Mouse (Mus musculus) lung, embryonic 16.5 days (tissue): ENCODE measurements around the gene Ptpn12. TPM values are rescaled to one million over a fixed set of nuclear protein-coding genes. Genes with fewer than 3 reads are reported as not detected.
"Not testable (repeated sequence)": the region's sequence is repeated elsewhere in the genome, so short reads cannot be mapped to it uniquely, and the experiment has no call there.

ENCODE experiments used
- ATAC-seq: fragments of 200-750 bp; cut with Nextera tagmentation; 2 replicates; pipeline ENCODE4 v1.8.0; 2017; ENCODE audit warnings: low read depth, mild to moderate bottlenecking, moderate library complexity
- H3K27ac ChIP-seq: fragments of 300-500 bp; sonication (generic); 2 replicates; pipeline ENCODE4 v1.5.1; 2014; ENCODE audit warnings: mild to moderate bottlenecking, control low read depth, low read length
- H3K27me3 ChIP-seq: fragments of 300-500 bp; sonication (generic); 2 replicates; pipeline ENCODE4 v1.6.1; 2014; ENCODE audit warnings: low read depth, low read length, mixed read lengths; ENCODE audit not compliant: control insufficient read depth, insufficient read depth
- H3K36me3 ChIP-seq: fragments of 300-500 bp; sonication (generic); 2 replicates; pipeline ENCODE4 v1.6.1; 2014; ENCODE audit warnings: low read length; ENCODE audit not compliant: control insufficient read depth, insufficient read depth
- H3K4me1 ChIP-seq: fragments of 300-500 bp; sonication (generic); replicated peaks from 2 replicates; pipeline ENCODE4 v1.6.1; 2014; ENCODE audit warnings: low read length, mixed read lengths; ENCODE audit not compliant: control insufficient read depth, insufficient read depth
- H3K4me2 ChIP-seq: fragments of 300-500 bp; sonication (generic); 2 replicates; pipeline ENCODE4 v1.6.1; 2014; ENCODE audit warnings: low read depth, low read length, control low read depth
- H3K4me3 ChIP-seq: fragments of 300-500 bp; sonication (generic); 2 replicates; pipeline ENCODE4 v1.5.1; 2014; ENCODE audit warnings: mild to moderate bottlenecking, low read length, control low read depth
- H3K9ac ChIP-seq: fragments of 300-500 bp; sonication (generic); 2 replicates; pipeline ENCODE4 v1.6.1; 2014; ENCODE audit warnings: low read length, control low read depth
- H3K9me3 ChIP-seq: fragments of 300-500 bp; sonication (generic); 2 replicates; pipeline ENCODE4 v1.6.1; 2016; ENCODE audit warnings: low read length; ENCODE audit not compliant: control insufficient read depth
- WGBS: fragments of 180-500 bp; shearing (Covaris S2); extraction: QIAGEN DNeasy Blood & Tissue Kit; methylation state at CpG from one replicate; pipeline ENCODE4 v1.1.7; 2014; 5-methylcytosine and 5-hydroxymethylcytosine counted together
- polyA plus RNA-seq: library from polyadenylated mRNA; unstranded; fragments of >200 nt; fragmentation: Nextera tagmentation; extraction: Ambion mirVana; gene quantifications from 2 replicates; pipeline ENCODE4 v1.2.1, GENCODE M21; 2015

Gene Ptpn12
- polyA plus RNA-seq, 1 experiment from 2014 or later = 29.4 TPM

GRCm38 (mm10) chr5:20950855-20951650 lies 104.7 kb downstream of the Ptpn12 start:
- Histone ChIP-seq H3K27me3 (no peaks in the 10 kb centered on the region), H3K4me1 (peaks cover 11% of the 10 kb centered on the region), H3K36me3 (no peaks in the 10 kb centered on the region), H3K4me2 (peak overlapping the region; percentile 82), H3K9ac (peak overlapping the region; percentile 95), H3K4me3 (peak overlapping the region; percentile 86), H3K9me3 (no peaks in the 10 kb centered on the region), H3K27ac (peak overlapping the region; percentile 98)
- peak; percentile 72 for ATAC-seq
- under 1% methylated on average over 75 of the region's 88 CpGs for WGBS

DNA sequence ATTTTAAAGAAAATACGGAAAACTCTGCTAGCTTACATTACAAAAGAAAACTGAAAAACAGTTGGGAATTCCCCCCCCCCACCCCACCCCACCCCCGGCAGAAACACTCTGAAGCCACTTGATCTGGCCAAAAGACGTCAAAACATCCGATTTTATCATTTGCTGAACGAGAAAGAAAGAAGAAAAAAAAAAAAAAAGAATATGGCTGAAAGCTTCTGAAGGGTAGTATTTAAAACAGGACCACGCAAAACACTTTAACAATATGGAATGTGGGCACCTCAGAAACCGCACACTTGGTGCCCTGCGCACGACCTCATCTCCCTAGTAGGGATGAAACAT lies 105.2 kb downstream of the Ptpn12 start:
- peak overlapping the region; percentile 95 for H3K9ac ChIP-seq
- H3K4me3 ChIP-seq = peak overlapping the region; percentile 86
- peak overlapping the region; percentile 82 for H3K4me2 ChIP-seq
- no peak for ATAC-seq
- H3K27me3 ChIP-seq = no peaks in the 10 kb centered on the region
- no peaks in the 10 kb centered on the region for H3K36me3 ChIP-seq
- WGBS = 0% methylated on average over 9 of the region's 9 CpGs
- H3K4me1 ChIP-seq = peaks cover 11% of the 10 kb centered on the region
- peak overlapping the region; percentile 98 for H3K27ac ChIP-seq
- H3K9me3 ChIP-seq = no peaks in the 10 kb centered on the region

- H3K9ac ChIP-seq = peak overlapping the region; percentile 95
- H3K4me3 ChIP-seq = peak overlapping the region; percentile 86
- WGBS = 6% methylated on average over 5 of the region's 5 CpGs
- no peaks in the 10 kb centered on the region for H3K27me3 ChIP-seq
- peak overlapping the region; percentile 82 for H3K4me2 ChIP-seq
- H3K9me3 ChIP-seq = no peaks in the 10 kb centered on the region
- no peak for ATAC-seq
- peaks cover 14% of the 10 kb centered on the region for H3K4me1 ChIP-seq
- no peak overlapping the region for H3K27ac ChIP-seq
- no peaks in the 10 kb centered on the region for H3K36me3 ChIP-seq
Observed at GRCm38 (mm10) chr5:20950093-20950492, 105.6 kb downstream of the Ptpn12 start.

DNA sequence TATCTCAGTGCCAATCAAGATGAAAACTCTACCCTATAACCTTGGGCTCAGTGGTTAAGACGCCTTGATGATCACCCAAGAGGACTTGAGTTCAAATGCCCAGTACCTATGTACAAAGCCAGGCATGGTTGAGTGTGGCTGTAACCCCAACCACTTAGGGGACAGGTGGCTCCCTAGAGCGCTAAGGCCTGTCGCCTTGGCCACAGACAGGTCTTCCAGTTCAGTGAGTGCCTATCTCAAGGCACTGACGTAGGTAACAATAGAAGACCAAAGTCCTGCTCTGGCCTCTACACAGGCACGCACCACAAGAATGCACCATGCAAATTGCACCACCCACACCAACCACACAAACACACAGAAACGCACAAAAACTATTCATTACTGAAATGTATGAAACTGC lies 108.8 kb downstream of the Ptpn12 start:
- no peaks in the 10 kb centered on the region for H3K27me3 ChIP-seq
- no peak overlapping the region for H3K4me3 ChIP-seq
- no peak for ATAC-seq
- no peak overlapping the region for H3K9ac ChIP-seq
- H3K27ac ChIP-seq = no peak overlapping the region
- no peaks in the 10 kb centered on the region for H3K36me3 ChIP-seq
- H3K4me2 ChIP-seq = no peak overlapping the region
- no peaks in the 10 kb centered on the region for H3K9me3 ChIP-seq
- peaks cover 16% of the 10 kb centered on the region for H3K4me1 ChIP-seq
- 92% methylated on average over 6 of the region's 6 CpGs for WGBS

DNA sequence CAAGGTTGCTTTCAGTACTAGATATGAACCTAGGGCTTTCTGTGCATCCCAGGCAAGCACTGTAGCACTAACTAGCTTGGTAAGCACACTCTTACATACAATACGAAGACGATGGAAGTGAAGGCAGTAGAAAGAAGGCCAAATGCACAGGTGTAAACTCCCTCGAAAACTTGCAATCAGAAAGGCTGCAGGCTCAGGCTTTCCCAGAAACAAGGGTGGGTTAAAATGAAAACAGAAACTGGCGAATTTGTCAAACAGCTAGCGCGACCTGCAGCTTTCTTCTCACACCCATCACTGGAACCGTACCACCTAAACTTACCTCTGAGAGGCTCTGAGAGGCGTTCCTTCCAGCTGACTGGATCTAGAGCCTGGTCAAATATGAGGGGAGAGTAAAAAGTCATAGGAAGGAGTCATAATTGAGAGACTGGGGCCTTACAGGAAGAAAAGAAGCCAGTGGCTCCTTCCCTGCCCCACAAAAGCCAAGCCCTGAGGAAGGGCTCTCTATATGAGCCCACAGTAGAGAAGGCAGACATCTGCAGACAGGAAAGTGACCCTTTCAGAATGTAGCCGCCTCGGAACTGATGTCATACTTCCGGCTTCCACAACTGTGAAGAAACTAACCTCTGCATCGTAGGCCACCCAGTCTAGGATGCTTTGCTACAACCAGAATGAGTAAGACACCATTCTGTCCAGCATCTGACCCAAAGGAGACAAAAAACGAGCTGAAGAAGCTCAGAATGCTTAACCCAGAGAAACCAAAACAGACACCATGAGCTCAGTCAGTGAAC lies 110.6 kb downstream of the Ptpn12 start:
- H3K36me3 ChIP-seq = no peaks in the 10 kb centered on the region
- peak overlapping the region; percentile 17; the same call in 1 of the 2 replicates for H3K4me2 ChIP-seq
- 0 out of 2 replicates have a peak, but pooled peaks have one; percentile 27 for ATAC-seq
- no peak overlapping the region for H3K4me3 ChIP-seq
- peaks cover 18% of the 10 kb centered on the region for H3K4me1 ChIP-seq
- H3K9me3 ChIP-seq = no peaks in the 10 kb centered on the region
- H3K27ac ChIP-seq = peak overlapping the region; percentile 69
- WGBS = 62% methylated on average over 13 of the region's 13 CpGs
- H3K27me3 ChIP-seq = no peaks in the 10 kb centered on the region
- H3K9ac ChIP-seq = no peak overlapping the region; the same call in 1 of the 2 replicates

GRCm38 (mm10) chr5:20943791-20944190 lies 111.9 kb downstream of the Ptpn12 start:
- H3K4me3 ChIP-seq, ATAC-seq, H3K4me2 ChIP-seq, H3K9me3 ChIP-seq, H3K27ac ChIP-seq, H3K9ac ChIP-seq, H3K27me3 ChIP-seq, H3K36me3 ChIP-seq: not testable (repeated sequence)
- H3K4me1 ChIP-seq = peaks cover 18% of the 10 kb centered on the region
- WGBS = 75% methylated on average over 3 of the region's 4 CpGs

DNA sequence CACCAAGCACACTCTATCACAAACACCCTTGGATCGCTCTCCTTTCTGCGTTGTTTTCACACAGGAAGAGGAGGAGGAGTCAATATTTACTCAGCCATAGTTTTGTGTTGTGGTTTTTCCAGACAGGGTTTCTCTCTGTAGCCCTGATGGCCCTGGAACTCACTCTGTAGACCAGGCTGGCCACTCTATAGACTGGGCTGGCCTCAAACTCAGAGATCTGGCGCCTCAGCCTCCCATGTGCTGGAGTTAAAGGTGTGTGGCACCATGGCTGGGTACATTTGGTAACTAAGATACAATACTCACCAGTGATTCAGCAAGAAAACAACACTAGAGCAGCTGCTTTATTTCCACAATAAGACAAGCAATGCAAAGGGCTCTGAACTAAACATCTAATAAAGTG lies 113.2 kb downstream of the Ptpn12 start:
- H3K4me3 ChIP-seq = no peak overlapping the region
- ATAC-seq = no peak
- H3K4me1 ChIP-seq = peaks cover 18% of the 10 kb centered on the region
- no peaks in the 10 kb centered on the region for H3K36me3 ChIP-seq
- H3K9ac ChIP-seq = no peak overlapping the region
- H3K27ac ChIP-seq = no peak overlapping the region
- no peak overlapping the region for H3K4me2 ChIP-seq
- no peaks in the 10 kb centered on the region for H3K9me3 ChIP-seq
- H3K27me3 ChIP-seq = no peaks in the 10 kb centered on the region
- 56% methylated on average over 3 of the region's 3 CpGs for WGBS

GRCm38 (mm10) chr5:20941205-20941604 lies 114.5 kb downstream of the Ptpn12 start:
- H3K4me2 ChIP-seq = no peak overlapping the region
- H3K9ac ChIP-seq = no peak overlapping the region
- WGBS = 27% methylated on average over 5 of the region's 5 CpGs
- no peaks in the 10 kb centered on the region for H3K36me3 ChIP-seq
- H3K27me3 ChIP-seq = no peaks in the 10 kb centered on the region
- peak; percentile 64 for ATAC-seq
- H3K9me3 ChIP-seq = no peaks in the 10 kb centered on the region
- no peak overlapping the region for H3K27ac ChIP-seq
- H3K4me1 ChIP-seq = peaks cover 18% of the 10 kb centered on the region
- no peak overlapping the region for H3K4me3 ChIP-seq

- no peak for ATAC-seq
- Histone ChIP-seq H3K4me3 (no peak overlapping the region), H3K9me3 (no peaks in the 10 kb centered on the region), H3K27me3 (no peaks in the 10 kb centered on the region), H3K9ac (no peak overlapping the region), H3K4me2 (no peak overlapping the region), H3K4me1 (peaks cover 22% of the 10 kb centered on the region), H3K27ac (no peak overlapping the region), H3K36me3 (no peaks in the 10 kb centered on the region)
- WGBS = 81% methylated on average over 4 of the region's 4 CpGs
Observed at GRCm38 (mm10) chr5:20940696-20941095, 115.0 kb downstream of the Ptpn12 start.
